Mouse (Mus musculus) stomach, embryonic 14.5 days (tissue): Measurements from ENCODE around the gene Slc6a6. TPM values are rescaled to one million over a fixed set of nuclear protein-coding genes. Genes with fewer than 3 reads are reported as not detected.

Experiments used
- ATAC-seq: fragments of 200-750 bp; cut with Nextera tagmentation; 2 replicates; pipeline ENCODE4 v1.8.0; 2017; ENCODE audit warnings: low read depth, moderate TSS enrichment; ENCODE audit not compliant: insufficient number of reproducible peaks, insufficient read depth, low FRiP score
- H3K27ac ChIP-seq: fragments of 300-500 bp; sonication (generic); 2 replicates; pipeline ENCODE4 v1.5.1; 2014; ENCODE audit warnings: mild to moderate bottlenecking, low read length, moderate library complexity, mixed read lengths
- H3K27me3 ChIP-seq: fragments of 300-500 bp; sonication (generic); 2 replicates; pipeline ENCODE4 v1.6.1; 2014; ENCODE audit warnings: low read length, control low read depth, mixed read lengths; ENCODE audit not compliant: control insufficient read depth, insufficient read depth
- H3K36me3 ChIP-seq: fragments of 300-500 bp; sonication (generic); 2 replicates; pipeline ENCODE4 v1.6.1; 2014; ENCODE audit warnings: mild to moderate bottlenecking, control low read depth, low read length, moderate library complexity, mixed read lengths; ENCODE audit not compliant: control insufficient read depth, insufficient read depth
- H3K4me1 ChIP-seq: fragments of 300-500 bp; sonication (generic); 2 replicates; pipeline ENCODE4 v1.6.1; 2014; ENCODE audit warnings: low read length, control low read depth, mixed read lengths; ENCODE audit not compliant: control insufficient read depth, insufficient read depth
- H3K4me2 ChIP-seq: fragments of 300-500 bp; sonication (generic); replicated peaks from 2 replicates; pipeline ENCODE4 v1.6.1; 2014; ENCODE audit warnings: low read depth, low read length, control low read depth
- H3K4me3 ChIP-seq: fragments of 300-500 bp; sonication (generic); 2 replicates; pipeline ENCODE4 v1.5.1; 2014; ENCODE audit warnings: low read depth, low read length, control low read depth
- H3K9ac ChIP-seq: fragments of 300-500 bp; sonication (generic); replicated peaks from 2 replicates; pipeline ENCODE4 v1.6.1; 2014; ENCODE audit warnings: low read depth, mild to moderate bottlenecking, control low read depth, low read length, moderate library complexity, mixed read lengths
- H3K9me3 ChIP-seq: fragments of 300-500 bp; sonication (generic); 2 replicates; pipeline ENCODE4 v1.6.1; 2016; ENCODE audit warnings: low read depth, low read length, control low read depth; ENCODE audit not compliant: control insufficient read depth
- WGBS: fragments of 180-500 bp; shearing (Covaris S2); extraction: QIAGEN DNeasy Blood & Tissue Kit; methylation state at CpG from one replicate; pipeline ENCODE4 v1.1.7; 2014; 5-methylcytosine and 5-hydroxymethylcytosine counted together
- polyA plus RNA-seq: library from polyadenylated mRNA; unstranded; fragments of >200 nt; fragmentation: Nextera tagmentation; extraction: Ambion mirVana; gene quantifications from 2 replicates; pipeline ENCODE4 v1.2.1, GENCODE M21; 2014

Slc6a6 gene
- polyA plus RNA-seq, 1 experiment from 2014 or later, result 60.3 TPM

- H3K9me3 ChIP-seq, result no peaks in the 10 kb centered on the region
- H3K9ac ChIP-seq, result no peak overlapping the region
- H3K36me3 ChIP-seq, result peaks cover 38% of the 10 kb centered on the region
- H3K27me3 ChIP-seq, result no peaks in the 10 kb centered on the region
- ATAC-seq, result peak; percentile 25; the same call in 1 of the 2 replicates
- 49% methylated on average over 6 of the region's 6 CpGs for WGBS
- no peak overlapping the region for H3K4me2 ChIP-seq
- peaks cover 25% of the 10 kb centered on the region for H3K4me1 ChIP-seq
- H3K27ac ChIP-seq, result peak overlapping the region; percentile 89
- no peak overlapping the region for H3K4me3 ChIP-seq
Measured at GRCm38 (mm10) chr6:91728939-91729619, 45.2 kb downstream of the Slc6a6 start.

- no peak overlapping the region for H3K4me2 ChIP-seq
- H3K9ac ChIP-seq, result no peak overlapping the region
- ATAC-seq, result peak; percentile 85
Measured at GRCm38 (mm10) chr6:91729677-91730127, 45.8 kb downstream of the Slc6a6 start.

GRCm38 (mm10) chr6:91732138-91732537 lies 48.3 kb downstream of the Slc6a6 start:
- Histone ChIP-seq H3K27me3 (no peaks in the 10 kb centered on the region), H3K9ac (no peak overlapping the region), H3K9me3 (no peaks in the 10 kb centered on the region), H3K4me1 (peaks cover 25% of the 10 kb centered on the region), H3K4me3 (no peak overlapping the region), H3K27ac (no peak overlapping the region), H3K4me2 (no peak overlapping the region), H3K36me3 (peaks cover 29% of the 10 kb centered on the region)
- WGBS, result 85% methylated on average over 11 of the region's 11 CpGs
- no peak for ATAC-seq

More at GRCm38 (mm10) chr6:91729677-91730127, 45.8 kb downstream of the Slc6a6 start:
- WGBS, result 34% methylated on average over 12 of the region's 12 CpGs
- H3K4me1 ChIP-seq, result peaks cover 25% of the 10 kb centered on the region
- no peaks in the 10 kb centered on the region for H3K9me3 ChIP-seq
- peaks cover 32% of the 10 kb centered on the region for H3K36me3 ChIP-seq
- H3K4me3 ChIP-seq, result no peak overlapping the region
- H3K27me3 ChIP-seq, result no peaks in the 10 kb centered on the region
- H3K27ac ChIP-seq, result peak overlapping the region; percentile 89

DNA sequence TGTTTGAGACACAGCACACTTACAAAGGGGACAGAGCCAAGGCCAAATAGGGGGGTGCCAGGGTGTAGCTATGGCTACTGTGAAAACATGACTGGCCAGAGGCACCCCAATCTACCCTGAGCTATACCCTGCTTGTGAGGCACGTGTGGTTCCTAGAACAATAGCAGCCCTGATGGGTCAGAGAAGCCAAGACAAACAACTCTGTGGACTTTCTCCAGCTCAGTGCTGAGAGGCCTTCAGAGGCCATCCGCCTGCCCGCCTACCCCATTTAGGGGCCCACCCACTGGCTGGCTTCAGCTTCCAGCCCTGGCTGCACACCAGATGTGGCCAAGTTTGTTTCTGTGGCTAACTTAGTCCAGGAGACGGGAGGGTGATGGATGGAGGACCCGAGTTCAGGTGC lies 52.6 kb downstream of the Slc6a6 start:
- Histone ChIP-seq H3K4me2 (no peak overlapping the region), H3K27ac (peak overlapping the region; percentile 6; the same call in 1 of the 2 replicates), H3K9me3 (no peaks in the 10 kb centered on the region), H3K4me3 (no peak overlapping the region), H3K4me1 (no peaks in the 10 kb centered on the region; the same call in 1 of the 2 replicates), H3K27me3 (no peaks in the 10 kb centered on the region), H3K36me3 (peaks cover 26% of the 10 kb centered on the region), H3K9ac (no peak overlapping the region)
- ATAC-seq, result peak; percentile 30; the same call in 1 of the 2 replicates
- 32% methylated on average over 5 of the region's 5 CpGs for WGBS

- Histone ChIP-seq H3K9me3 (no peaks in the 10 kb centered on the region), H3K36me3 (peaks cover 26% of the 10 kb centered on the region), H3K4me3 (no peak overlapping the region), H3K27me3 (no peaks in the 10 kb centered on the region), H3K9ac (no peak overlapping the region), H3K4me1 (no peaks in the 10 kb centered on the region; the same call in 1 of the 2 replicates), H3K4me2 (no peak overlapping the region), H3K27ac (peak overlapping the region; percentile 29; the same call in 1 of the 2 replicates)
- 84% methylated on average over 7 of the region's 7 CpGs for WGBS
- ATAC-seq, result no peak
Measured at GRCm38 (mm10) chr6:91737451-91737850, 53.6 kb downstream of the Slc6a6 start.

GRCm38 (mm10) chr6:91738058-91738457 lies 54.2 kb downstream of the Slc6a6 start:
- no peak overlapping the region for H3K4me3 ChIP-seq
- no peak overlapping the region for H3K4me2 ChIP-seq
- no peaks in the 10 kb centered on the region for H3K27me3 ChIP-seq
- peak; percentile 62 for ATAC-seq
- no peaks in the 10 kb centered on the region; the same call in 1 of the 2 replicates for H3K4me1 ChIP-seq
- H3K9me3 ChIP-seq, result no peaks in the 10 kb centered on the region
- peaks cover 26% of the 10 kb centered on the region for H3K36me3 ChIP-seq
- H3K9ac ChIP-seq, result no peak overlapping the region
- 40% methylated on average over 5 of the region's 5 CpGs for WGBS
- peak overlapping the region; percentile 29 for H3K27ac ChIP-seq

GRCm38 (mm10) chr6:91741046-91741445 lies 57.2 kb downstream of the Slc6a6 start:
- WGBS, result 67% methylated on average over 11 of the region's 11 CpGs
- peaks cover 20% of the 10 kb centered on the region for H3K36me3 ChIP-seq

GRCm38 (mm10) chr6:91742466-91742865 lies 58.6 kb downstream of the Slc6a6 start:
- H3K4me3 ChIP-seq, result no peak overlapping the region
- H3K9ac ChIP-seq, result no peak overlapping the region
- no peak overlapping the region for H3K27ac ChIP-seq
- no peaks in the 10 kb centered on the region for H3K9me3 ChIP-seq
- no peak for ATAC-seq
- H3K27me3 ChIP-seq, result no peaks in the 10 kb centered on the region
- H3K4me2 ChIP-seq, result no peak overlapping the region
- peaks cover 28% of the 10 kb centered on the region for H3K36me3 ChIP-seq
- 0 out of 2 replicates have a peak, but pooled peaks cover 2% of the 10 kb centered on the region for H3K4me1 ChIP-seq
- 53% methylated on average over 3 of the region's 3 CpGs for WGBS

More at GRCm38 (mm10) chr6:91741046-91741445, 57.2 kb downstream of the Slc6a6 start:
- Histone ChIP-seq H3K4me3 (no peak overlapping the region), H3K4me2 (no peak overlapping the region), H3K4me1 (peaks cover 2% of the 10 kb centered on the region; the same call in 1 of the 2 replicates), H3K9ac (no peak overlapping the region), H3K27ac (no peak overlapping the region), H3K27me3 (no peaks in the 10 kb centered on the region), H3K9me3 (no peaks in the 10 kb centered on the region)
- ATAC-seq, result peak; percentile 39; the same call in 1 of the 2 replicates
